Mouse (Mus musculus): ENCODE results near the gene Hsd17b14.

DNA sequence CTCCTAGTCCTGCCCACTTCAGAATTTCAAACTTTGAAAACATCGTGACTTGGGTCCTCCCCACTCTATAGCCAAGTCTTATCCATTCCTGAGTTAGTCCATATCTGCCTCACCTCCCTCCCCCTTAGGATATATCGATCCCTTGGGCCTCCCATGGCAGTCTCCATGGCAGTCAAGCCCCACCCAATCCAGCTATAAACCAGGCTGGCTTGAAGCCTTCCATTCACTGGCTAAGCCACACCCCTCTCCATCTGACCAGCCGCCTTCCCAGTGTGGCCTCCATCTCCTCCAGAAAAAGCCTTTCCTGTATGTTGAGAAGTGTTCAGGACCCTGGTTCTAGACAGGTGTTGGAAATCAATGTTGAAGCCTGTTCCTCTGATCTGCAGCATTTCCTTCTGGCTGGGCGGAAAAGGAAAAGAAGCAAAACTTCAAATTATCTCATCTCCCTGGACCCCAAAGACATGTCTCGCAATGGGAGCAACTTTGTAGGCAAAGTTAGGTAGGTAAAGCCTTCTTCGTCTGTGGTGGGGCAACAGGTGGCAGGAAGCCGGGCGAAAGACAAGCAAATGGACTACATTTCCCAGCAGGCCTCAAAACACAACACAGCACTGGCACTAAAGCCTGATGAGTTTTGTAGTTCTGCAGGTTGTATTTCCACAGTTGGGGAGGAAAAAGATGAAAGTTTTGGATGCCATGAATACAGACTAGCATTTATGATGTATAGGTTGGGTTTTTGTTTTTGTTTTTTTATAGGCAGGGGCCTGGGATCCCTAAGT is 35.2 kb upstream of the Hsd17b14 start:
- TF ChIP-seq CTCF (IDR thresholded peaks at IDR 0.05; ENCODE audit: insufficient read depth, low read depth, low read length): no peak
- no peak for TF ChIP-seq POLR2A (IDR thresholded peaks at IDR 0.05; ENCODE audit: insufficient read depth, low read depth, low read length)
